Comparison of ENCODE assay signal across 8 mouse cellular contexts in the genomic region with DNA sequence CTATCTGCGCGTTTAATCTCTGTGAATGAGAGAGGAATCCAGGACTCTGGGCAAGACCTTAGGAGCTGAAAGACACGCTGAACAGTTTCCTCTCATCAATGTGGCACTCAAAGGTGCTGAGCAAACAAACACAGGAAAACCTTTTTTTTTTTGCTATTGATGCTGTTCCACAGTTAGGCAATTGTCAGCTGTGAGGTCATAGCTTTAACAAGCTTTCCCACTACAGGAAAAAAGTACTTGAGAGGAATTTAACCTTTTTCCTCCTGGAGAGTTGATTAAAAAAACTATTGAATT.
A peak's percentile ranks its signal among the peaks of the same experiment; 100 is the strongest.
DNase-seq lines count a peak whose midpoint lies in the region; ATAC-seq and TF ChIP-seq lines count a peak whose summit lies in the region.
"Had no signal": no experiment of that assay in that cellular context is flagged by ENCODE, and none has a peak within 500 bp of the region (broad histone marks: within the 10 kb centered on the region; RNA-seq: fewer than 3 reads in every experiment).

No protein-coding gene starts in this region.

- no peaks in the 10 kb centered on the region for H3K36me3 ChIP-seq in testis, adult 2 months (ENCODE audit: control insufficient read depth, insufficient read depth, low read length)
- H3K36me3 ChIP-seq in heart, embryonic 15.5 days = no peaks in the 10 kb centered on the region

- no peak for TF ChIP-seq CTCF in testis, adult 2 months (IDR thresholded peaks at IDR 0.05; ENCODE audit: control insufficient read depth, insufficient read depth, insufficient replicate concordance, low read depth, low read length)

- DNase-seq in testis, postnatal 10 days (ENCODE audit: low spot score) = no peak
- DNase-seq in lung, postnatal 25 days (ENCODE audit: low spot score) = peak; percentile 38
- DNase-seq in urinary bladder, postnatal 10 days (ENCODE audit: low spot score) = no peak
- DNase-seq in ovary, adult 18-20 months (ENCODE audit: low spot score) = no peak
- DNase-seq in spleen, adult 12 weeks (ENCODE audit: low spot score) = no peak

- peak overlapping the region; percentile 47 for H3K4me2 ChIP-seq in heart, embryonic 15.5 days

- no peak for ATAC-seq in heart, embryonic 15.5 days (replicated peaks; ENCODE audit: insufficient number of reproducible peaks, insufficient read depth, low FRiP score, low read depth)

- peaks cover 3% of the 10 kb centered on the region for H3K4me1 ChIP-seq in testis, adult 2 months (ENCODE audit: control insufficient read depth, insufficient read depth, low read length)
- H3K4me1 ChIP-seq in heart, embryonic 15.5 days (replicated peaks) = peaks cover 34% of the 10 kb centered on the region

- no peak overlapping the region for H3K4me3 ChIP-seq in testis, adult 2 months (ENCODE audit: control insufficient read depth, low read depth, low read length)
- H3K4me3 ChIP-seq in heart, embryonic 15.5 days = no peak overlapping the region
- H3K4me3 ChIP-seq: layer of hippocampus, adult 2 months had no signal

- TF ChIP-seq POLR2A in testis, adult 2 months (IDR thresholded peaks at IDR 0.05; ENCODE audit: control insufficient read depth, low read depth, low read length) = no peak

- peak overlapping the region; percentile 80 for H3K27ac ChIP-seq in testis, adult 2 months (ENCODE audit: control insufficient read depth, insufficient read depth, low read depth, low read length)
- H3K27ac ChIP-seq in heart, embryonic 15.5 days = no peak overlapping the region
- H3K27ac ChIP-seq: layer of hippocampus, adult 2 months had no signal

- H3K27me3 ChIP-seq in testis, adult 2 months (ENCODE audit: control insufficient read depth, insufficient read depth, low read length) = no peaks in the 10 kb centered on the region
- H3K27me3 ChIP-seq in heart, embryonic 15.5 days = no peaks in the 10 kb centered on the region

- H3K9ac ChIP-seq in heart, embryonic 15.5 days = no peak overlapping the region

- 27% methylated on average over 3 of the region's 3 CpGs for WGBS in heart, embryonic 15.5 days

- H3K9me3 ChIP-seq in heart, embryonic 15.5 days (replicated peaks) = no peaks in the 10 kb centered on the region
